Mouse (Mus musculus): ENCODE data around the gene Atf7. TPM values are rescaled to one million over a fixed set of nuclear protein-coding genes. Genes with fewer than 3 reads are reported as not detected.

Atf7 gene
- total and polyA plus RNA-seq, 2 experiments, result 10.1 to 41.1 TPM

DNA sequence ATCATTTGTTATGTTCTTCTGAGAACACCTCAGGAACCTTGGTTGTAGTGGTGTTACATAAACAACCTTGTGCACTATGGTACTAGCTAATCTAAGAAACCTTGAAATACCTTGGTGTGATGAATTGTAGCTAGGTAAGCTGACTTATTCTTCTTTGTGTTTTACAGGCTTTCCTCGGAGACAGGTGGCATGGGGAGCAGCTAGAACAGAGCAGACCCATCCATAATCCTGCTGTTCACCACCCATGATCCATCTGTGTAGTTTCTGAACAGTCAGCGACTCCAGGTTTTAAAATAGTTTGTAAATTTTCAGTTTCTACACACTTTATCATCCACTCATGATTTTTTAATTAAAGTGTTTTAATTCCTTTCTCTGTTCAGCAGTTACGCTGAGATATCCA, 126.9 kb downstream of the Atf7 start:
- Histone ChIP-seq H3K4me1 (ENCODE audit: control insufficient read depth, insufficient read depth, low read length) (no peaks in the 10 kb centered on the region), H3K36me3 (ENCODE audit: control insufficient read depth, insufficient read depth, low read length) (peaks cover 65% of the 10 kb centered on the region), H3K27me3 (ENCODE audit: control insufficient read depth, insufficient read depth, low read length) (no peaks in the 10 kb centered on the region), H3K9ac (ENCODE audit: low read depth, low read length) (no peak overlapping the region), H3K27ac (replicated peaks; ENCODE audit: insufficient read depth, low read depth, low read length) (no peak overlapping the region), H3K79me2 (ENCODE audit: control insufficient read depth, insufficient read depth, low read length) (peaks cover 4% of the 10 kb centered on the region; the same call in 1 of the 2 replicates), H3K4me3 (ENCODE audit: insufficient read depth, low read depth, low read length) (no peak overlapping the region)
- WGBS, result 92% methylated on average over 3 of the region's 3 CpGs
- no peak for DNase-seq (ENCODE audit: extremely low read depth, low read depth, low spot score)
- TF ChIP-seq CTCF (IDR thresholded peaks at IDR 0.05; ENCODE audit: low read depth, low read length) (no peak), POLR2A (IDR thresholded peaks at IDR 0.05; ENCODE audit: extremely low read depth, insufficient read depth, low read length) (no peak)

DNA sequence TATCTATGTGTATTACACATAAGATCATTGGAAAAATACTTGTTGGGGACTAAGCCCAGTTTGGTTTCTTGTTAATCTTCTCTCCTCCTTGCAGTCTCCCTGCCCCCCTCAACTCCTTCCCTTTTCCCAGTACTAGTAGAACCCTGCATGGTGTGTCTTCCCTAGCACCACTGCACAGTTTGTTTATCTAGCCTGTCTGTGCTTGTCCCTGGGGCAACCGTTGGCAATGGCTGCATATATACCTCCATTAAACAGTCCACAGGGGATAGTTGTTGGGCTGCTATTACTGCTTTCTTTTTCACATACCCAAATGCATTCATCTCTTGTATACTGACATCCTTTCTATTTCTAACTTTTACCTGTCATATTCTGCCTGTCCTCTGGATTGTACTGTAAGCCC, 137.6 kb downstream of the Atf7 start:
- Histone ChIP-seq H3K27me3 (ENCODE audit: control insufficient read depth, insufficient read depth, low read length) (no peaks in the 10 kb centered on the region), H3K4me1 (ENCODE audit: control insufficient read depth, insufficient read depth, low read length) (no peaks in the 10 kb centered on the region), H3K9ac (ENCODE audit: low read depth, low read length) (no peak overlapping the region), H3K27ac (replicated peaks; ENCODE audit: insufficient read depth, low read depth, low read length) (no peak overlapping the region), H3K4me3 (ENCODE audit: insufficient read depth, low read depth, low read length) (no peak overlapping the region), H3K36me3 (ENCODE audit: control insufficient read depth, insufficient read depth, low read length) (peaks cover 71% of the 10 kb centered on the region), H3K79me2 (ENCODE audit: control insufficient read depth, insufficient read depth, low read length) (no peaks in the 10 kb centered on the region; the same call in 1 of the 2 replicates)
- 59% methylated on average over 1 of the region's 1 CpGs for WGBS
- DNase-seq (ENCODE audit: extremely low read depth, low read depth, low spot score), result no peak
- no peak for TF ChIP-seq CTCF (IDR thresholded peaks at IDR 0.05; ENCODE audit: low read depth, low read length)
- TF ChIP-seq POLR2A (IDR thresholded peaks at IDR 0.05; ENCODE audit: extremely low read depth, insufficient read depth, low read length), result no peak

DNA sequence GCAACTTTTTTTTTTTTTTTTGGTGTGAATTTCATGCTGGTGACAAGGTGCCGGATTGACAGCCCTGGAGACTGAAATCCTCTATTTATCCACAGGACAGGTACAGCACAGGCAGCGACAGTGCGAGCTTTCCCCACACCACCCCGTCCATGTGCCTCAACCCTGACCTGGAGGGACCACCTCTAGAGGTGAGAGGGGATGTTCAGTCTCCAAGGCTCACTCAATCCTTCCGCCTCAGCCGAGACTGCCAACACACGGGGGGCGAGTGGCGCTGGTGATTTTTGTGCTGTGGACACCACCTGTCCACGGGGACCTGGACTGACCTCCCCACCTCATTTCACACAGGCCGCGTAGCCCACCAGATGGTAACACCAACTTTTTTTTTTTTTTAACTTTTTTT, 139.4 kb downstream of the Atf7 start:
- Histone ChIP-seq H3K27me3 (ENCODE audit: control insufficient read depth, insufficient read depth, low read length) (no peaks in the 10 kb centered on the region), H3K36me3 (ENCODE audit: control insufficient read depth, insufficient read depth, low read length) (peaks cover 74% of the 10 kb centered on the region), H3K4me3 (ENCODE audit: insufficient read depth, low read depth, low read length) (no peak overlapping the region), H3K4me1 (ENCODE audit: control insufficient read depth, insufficient read depth, low read length) (no peaks in the 10 kb centered on the region), H3K27ac (replicated peaks; ENCODE audit: insufficient read depth, low read depth, low read length) (no peak overlapping the region), H3K79me2 (ENCODE audit: control insufficient read depth, insufficient read depth, low read length) (no peaks in the 10 kb centered on the region; the same call in 1 of the 2 replicates), H3K9ac (ENCODE audit: low read depth, low read length) (no peak overlapping the region)
- WGBS, result 94% methylated on average over 12 of the region's 12 CpGs
- no peak for DNase-seq (ENCODE audit: extremely low read depth, low read depth, low spot score)
- TF ChIP-seq CTCF (IDR thresholded peaks at IDR 0.05; ENCODE audit: low read depth, low read length), result no peak
- no peak for TF ChIP-seq POLR2A (IDR thresholded peaks at IDR 0.05; ENCODE audit: extremely low read depth, insufficient read depth, low read length)

DNA sequence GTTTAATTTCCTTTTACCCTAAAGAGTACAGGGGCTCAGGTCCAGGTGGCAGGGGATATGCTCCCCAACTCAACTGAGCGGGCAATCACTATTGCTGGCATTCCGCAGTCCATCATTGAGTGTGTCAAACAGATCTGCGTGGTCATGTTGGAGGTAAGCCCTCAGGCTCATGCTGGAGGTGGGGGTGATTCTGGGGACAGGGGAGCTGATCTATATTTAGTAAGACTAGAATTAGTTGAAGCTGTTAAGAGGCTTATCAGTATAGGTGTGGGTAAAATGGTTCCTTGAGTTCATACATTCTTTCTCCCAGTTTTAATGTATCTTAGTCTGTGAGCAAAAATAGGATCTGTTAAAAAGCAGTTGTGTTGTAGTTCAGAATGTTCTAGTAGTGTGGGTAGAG, 142.1 kb downstream of the Atf7 start:
- Histone ChIP-seq H3K79me2 (ENCODE audit: control insufficient read depth, insufficient read depth, low read length) (no peaks in the 10 kb centered on the region; the same call in 1 of the 2 replicates), H3K9ac (ENCODE audit: low read depth, low read length) (no peak overlapping the region), H3K4me3 (ENCODE audit: insufficient read depth, low read depth, low read length) (no peak overlapping the region), H3K27ac (replicated peaks; ENCODE audit: insufficient read depth, low read depth, low read length) (no peak overlapping the region), H3K4me1 (ENCODE audit: control insufficient read depth, insufficient read depth, low read length) (no peaks in the 10 kb centered on the region), H3K36me3 (ENCODE audit: control insufficient read depth, insufficient read depth, low read length) (peaks cover 72% of the 10 kb centered on the region), H3K27me3 (ENCODE audit: control insufficient read depth, insufficient read depth, low read length) (no peaks in the 10 kb centered on the region)
- TF ChIP-seq CTCF (IDR thresholded peaks at IDR 0.05; ENCODE audit: low read depth, low read length) (no peak), POLR2A (IDR thresholded peaks at IDR 0.05; ENCODE audit: extremely low read depth, insufficient read depth, low read length) (no peak)
- no peak for DNase-seq (ENCODE audit: extremely low read depth, low read depth, low spot score)
- WGBS, result 92% methylated on average over 3 of the region's 3 CpGs

Other genes starting within 250 kb of the Atf7 start
- gene Sp1, start 219.3 kb downstream of the Atf7 start, total RNA-seq (2014; rRNA removed), result 16.7 and 18.2 TPM in 2 replicates
- gene Sp1, start 219.3 kb downstream of the Atf7 start, polyA plus RNA-seq (2012; rRNA removed), result 7.3 and 7.6 TPM in 2 replicates
- gene Amhr2, start 180.1 kb downstream of the Atf7 start, total RNA-seq (2014; rRNA removed), result 0.07 and 0.09 TPM in 2 replicates
- gene Amhr2, start 180.1 kb downstream of the Atf7 start, polyA plus RNA-seq (2012; rRNA removed), result 0.40 and 0.49 TPM in 2 replicates
- gene Prr13, start 166.4 kb downstream of the Atf7 start, total RNA-seq (2014; rRNA removed), result 7.3 and 11.1 TPM in 2 replicates
- gene Prr13, start 166.4 kb downstream of the Atf7 start, polyA plus RNA-seq (2012; rRNA removed), result 93.4 and 98.3 TPM in 2 replicates
- gene Pcbp2, start 154.9 kb downstream of the Atf7 start, total RNA-seq (2014; rRNA removed), result 112 and 189 TPM in 2 replicates
- 261 and 273 TPM in 2 replicates for gene Pcbp2, start 154.9 kb downstream of the Atf7 start, polyA plus RNA-seq (2012; rRNA removed)
- not detected in 2 replicates for gene Gm10337, start 121.7 kb downstream of the Atf7 start, total RNA-seq (2014; rRNA removed)
- not detected in 2 replicates for gene Gm10337, start 121.7 kb downstream of the Atf7 start, polyA plus RNA-seq (2012; rRNA removed)
- gene Map3k12, start 108.4 kb downstream of the Atf7 start, total RNA-seq (2014; rRNA removed), result 0.34 and 0.46 TPM in 2 replicates
- 0.22 and 0.43 TPM in 2 replicates for gene Map3k12, start 108.4 kb downstream of the Atf7 start, polyA plus RNA-seq (2012; rRNA removed)
- gene Tarbp2, start 107.3 kb downstream of the Atf7 start, total RNA-seq (2014; rRNA removed), result 15.2 and 16.0 TPM in 2 replicates
- gene Tarbp2, start 107.3 kb downstream of the Atf7 start, polyA plus RNA-seq (2012; rRNA removed), result 34.1 and 40.6 TPM in 2 replicates
- 0.27 and 0.65 TPM in 2 replicates for gene Npff, start 100.5 kb downstream of the Atf7 start, total RNA-seq (2014; rRNA removed)
- gene Npff, start 100.5 kb downstream of the Atf7 start, polyA plus RNA-seq (2012; rRNA removed), result 1.4 and 3.5 TPM in 2 replicates
- gene Gm28047, start 397 bp downstream of the Atf7 start, total RNA-seq (2014; rRNA removed), result not detected in 2 replicates
- gene Gm28047, start 397 bp downstream of the Atf7 start, polyA plus RNA-seq (2012; rRNA removed), result not detected in 2 replicates
- 149 and 181 TPM in 2 replicates for gene Atp5g2, start 46.9 kb upstream of the Atf7 start, total RNA-seq (2014; rRNA removed)
- 342 and 359 TPM in 2 replicates for gene Atp5g2, start 46.9 kb upstream of the Atf7 start, polyA plus RNA-seq (2012; rRNA removed)
- 19.1 and 20.5 TPM in 2 replicates for gene Calcoco1, start 96.7 kb upstream of the Atf7 start, total RNA-seq (2014; rRNA removed)
- 20.7 and 22.8 TPM in 2 replicates for gene Calcoco1, start 96.7 kb upstream of the Atf7 start, polyA plus RNA-seq (2012; rRNA removed)

All from liver, adult 2 months (tissue).